Mouse (Mus musculus): ENCODE results near the gene Peg10. TPM values are rescaled to one million over a fixed set of nuclear protein-coding genes. Genes with fewer than 3 reads are reported as not detected.
"Not testable (repeated sequence)": the region's sequence is repeated elsewhere in the genome, so short reads cannot be mapped to it uniquely, and the experiment has no call there.

The Peg10 gene
- polyA plus RNA-seq, 1 experiment from 2014 or later = 16.6 TPM

- not testable (repeated sequence) for H3K4me1 ChIP-seq; H3K9me3 ChIP-seq; DNase-seq (ENCODE audit: low spot score); H3K4me3 ChIP-seq; H3K27ac ChIP-seq; H3K27me3 ChIP-seq (ENCODE audit: insufficient read depth, poor library complexity, severe bottlenecking)
- 47% methylated on average over 3 of the region's 3 CpGs for WGBS
- peaks cover 13% of the 10 kb centered on the region for H3K36me3 ChIP-seq
Observed at GRCm38 (mm10) chr6:4761415-4762142, 14.5 kb downstream of the Peg10 start.

- no peak for DNase-seq (ENCODE audit: low spot score)
- Histone ChIP-seq H3K27me3 (ENCODE audit: insufficient read depth, poor library complexity, severe bottlenecking) (no peaks in the 10 kb centered on the region), H3K27ac (no peak overlapping the region), H3K36me3 (0 out of 2 replicates have a peak, but pooled peaks cover 7% of the 10 kb centered on the region), H3K9me3 (no peaks in the 10 kb centered on the region), H3K4me1 (no peaks in the 10 kb centered on the region), H3K4me3 (no peak overlapping the region)
- WGBS = 39% methylated on average over 2 of the region's 2 CpGs
Observed at GRCm38 (mm10) chr6:4762252-4762651, 15.1 kb downstream of the Peg10 start.

GRCm38 (mm10) chr6:4796281-4796680 is 49.2 kb downstream of the Peg10 start:
- Histone ChIP-seq H3K27me3 (ENCODE audit: insufficient read depth, poor library complexity, severe bottlenecking) (no peaks in the 10 kb centered on the region), H3K4me3 (no peak overlapping the region), H3K36me3 (no peaks in the 10 kb centered on the region), H3K9me3 (no peaks in the 10 kb centered on the region), H3K4me1 (no peaks in the 10 kb centered on the region), H3K27ac (no peak overlapping the region)
- no peak for DNase-seq (ENCODE audit: low spot score)
- WGBS = 56% methylated on average over 1 of the region's 1 CpGs

GRCm38 (mm10) chr6:4797317-4797716 is 50.2 kb downstream of the Peg10 start:
- H3K4me3 ChIP-seq; DNase-seq (ENCODE audit: low spot score); H3K9me3 ChIP-seq; H3K36me3 ChIP-seq; H3K27ac ChIP-seq; H3K27me3 ChIP-seq (ENCODE audit: insufficient read depth, poor library complexity, severe bottlenecking); H3K4me1 ChIP-seq: not testable (repeated sequence)

- no peaks in the 10 kb centered on the region for H3K9me3 ChIP-seq
- no peak for DNase-seq (ENCODE audit: low spot score)
- peak overlapping the region; percentile 29; the same call in 1 of the 2 replicates for H3K27ac ChIP-seq
- no peaks in the 10 kb centered on the region for H3K27me3 ChIP-seq (ENCODE audit: insufficient read depth, poor library complexity, severe bottlenecking)
- H3K4me3 ChIP-seq = no peak overlapping the region
- H3K4me1 ChIP-seq = no peaks in the 10 kb centered on the region
- WGBS = 44% methylated on average over 2 of the region's 2 CpGs
- no peaks in the 10 kb centered on the region for H3K36me3 ChIP-seq
Observed at GRCm38 (mm10) chr6:4798382-4798781, 51.3 kb downstream of the Peg10 start.

GRCm38 (mm10) chr6:4799359-4799758 is 52.3 kb downstream of the Peg10 start:
- 69% methylated on average over 2 of the region's 2 CpGs for WGBS
- H3K36me3 ChIP-seq = no peaks in the 10 kb centered on the region
- no peaks in the 10 kb centered on the region for H3K27me3 ChIP-seq (ENCODE audit: insufficient read depth, poor library complexity, severe bottlenecking)
- H3K27ac ChIP-seq = no peak overlapping the region
- no peak for DNase-seq (ENCODE audit: low spot score)
- no peaks in the 10 kb centered on the region for H3K4me1 ChIP-seq
- no peak overlapping the region for H3K4me3 ChIP-seq
- no peaks in the 10 kb centered on the region for H3K9me3 ChIP-seq

- H3K9me3 ChIP-seq = no peaks in the 10 kb centered on the region
- no peaks in the 10 kb centered on the region for H3K27me3 ChIP-seq (ENCODE audit: insufficient read depth, poor library complexity, severe bottlenecking)
- DNase-seq (ENCODE audit: low spot score) = no peak
- no peak overlapping the region for H3K27ac ChIP-seq
- H3K4me1 ChIP-seq = no peaks in the 10 kb centered on the region
- no peaks in the 10 kb centered on the region for H3K36me3 ChIP-seq
- no peak overlapping the region for H3K4me3 ChIP-seq
- 81% methylated on average over 12 of the region's 12 CpGs for WGBS
Observed at GRCm38 (mm10) chr6:4806981-4807380, 59.9 kb downstream of the Peg10 start.

Other genes starting within 250 kb of the Peg10 start
- gene Col1a2, start 242.5 kb upstream of the Peg10 start, polyA plus RNA-seq (2016; fragmentation: Nextera tagmentation; extraction: Ambion mirVana) = 88.7 and 175 TPM in 2 replicates
- gene Casd1, start 146.5 kb upstream of the Peg10 start, polyA plus RNA-seq (2016; fragmentation: Nextera tagmentation; extraction: Ambion mirVana) = 32.1 and 43.8 TPM in 2 replicates
- 52.9 and 58.3 TPM in 2 replicates for gene Sgce, start 99 bp upstream of the Peg10 start, polyA plus RNA-seq (2016; fragmentation: Nextera tagmentation; extraction: Ambion mirVana)
- gene Ppp1r9a, start 155.6 kb downstream of the Peg10 start, polyA plus RNA-seq (2016; fragmentation: Nextera tagmentation; extraction: Ambion mirVana) = 19.3 and 21.4 TPM in 2 replicates

All from heart, embryonic 10.5 days (tissue).